10 mouse cellular contexts compared by ENCODE assay signal in genomic region chrX:23363441-23363840, GRCm38 (mm10). TPM values are rescaled to one million over a fixed set of nuclear protein-coding genes. Genes with fewer than 3 reads are reported as not detected.
DNase-seq lines count a peak whose midpoint lies in the region; ATAC-seq lines count a peak whose summit lies in the region.
"Had no signal": no experiment of that assay in that cellular context is flagged by ENCODE, and none has a peak within 500 bp of the region (broad histone marks: within the 10 kb centered on the region; RNA-seq: fewer than 3 reads in every experiment).

No protein-coding gene starts in this region.

- no peak for ATAC-seq in heart, embryonic 11.5 days (replicated peaks; ENCODE audit: insufficient number of reproducible peaks, low FRiP score, low TSS enrichment)
- no peak for ATAC-seq in hindbrain, embryonic 14.5 days (ENCODE audit: low FRiP score)
- no peak for ATAC-seq in midbrain, embryonic 15.5 days (replicated peaks)

- H3K4me1 ChIP-seq in heart, embryonic 11.5 days (ENCODE audit: control insufficient read depth, insufficient read depth, low read length): no peaks in the 10 kb centered on the region
- no peaks in the 10 kb centered on the region for H3K4me1 ChIP-seq in embryonic facial prominence, embryonic 10.5 days
- 0 out of 2 replicates have a peak, but pooled peaks cover 4% of the 10 kb centered on the region for H3K4me1 ChIP-seq in hindbrain, embryonic 14.5 days (replicated peaks; ENCODE audit: control insufficient read depth, insufficient read depth, low read length)
- H3K4me1 ChIP-seq in midbrain, embryonic 15.5 days: peaks cover 4% of the 10 kb centered on the region; the same call in 1 of the 2 replicates

- intact Hi-C loops in heart, postnatal 14 days (cut with DNase I): loop anchor here (5.0 to 10.0 kb wide), 2 partner anchors 109 to 194 kb away; no protein-coding TSS in a partner anchor

- peak overlapping the region; percentile 51 for H3K4me2 ChIP-seq in heart, embryonic 11.5 days
- H3K4me2 ChIP-seq in hindbrain, embryonic 14.5 days (replicated peaks): peak overlapping the region; percentile 59
- H3K4me2 ChIP-seq in midbrain, embryonic 15.5 days: peak overlapping the region; percentile 51

- no peak for DNase-seq in heart, postnatal 14 days
- no peak for DNase-seq in embryonic facial prominence, embryonic 10.5 days (ENCODE audit: low spot score)
- no peak for DNase-seq in hindbrain, embryonic 14.5 days (ENCODE audit: low spot score)
- no peak for DNase-seq in ovary, postnatal 36 days (ENCODE audit: low spot score)
- DNase-seq in urinary bladder, postnatal 25 days (ENCODE audit: low spot score): no peak
- no peak for DNase-seq in layer of hippocampus, adult 9-11 months
- DNase-seq: cerebellum, adult 18-20 months; right cerebral cortex, postnatal 14 days had no signal

- H3K27ac ChIP-seq in heart, embryonic 11.5 days (ENCODE audit: low read depth, low read length): no peak overlapping the region
- no peak overlapping the region for H3K27ac ChIP-seq in embryonic facial prominence, embryonic 10.5 days (replicated peaks)
- no peak overlapping the region for H3K27ac ChIP-seq in hindbrain, embryonic 14.5 days
- no peak overlapping the region for H3K27ac ChIP-seq in midbrain, embryonic 15.5 days

- H3K27me3 ChIP-seq in heart, embryonic 11.5 days (ENCODE audit: control insufficient read depth, insufficient read depth, low read length): no peaks in the 10 kb centered on the region
- H3K27me3 ChIP-seq in embryonic facial prominence, embryonic 10.5 days (replicated peaks; ENCODE audit: low read depth, poor library complexity, severe bottlenecking): no peaks in the 10 kb centered on the region
- no peaks in the 10 kb centered on the region for H3K27me3 ChIP-seq in hindbrain, embryonic 14.5 days (ENCODE audit: control insufficient read depth, insufficient read depth, low read length)
- no peaks in the 10 kb centered on the region for H3K27me3 ChIP-seq in midbrain, embryonic 15.5 days (replicated peaks)

- 62% methylated on average over 6 of the region's 6 CpGs for WGBS in heart, embryonic 11.5 days (ENCODE audit: insufficient replicate concordance)
- 50% methylated on average over 6 of the region's 6 CpGs for WGBS in embryonic facial prominence, embryonic 10.5 days
- WGBS in hindbrain, embryonic 14.5 days: 39% methylated on average over 6 of the region's 6 CpGs
- WGBS in midbrain, embryonic 15.5 days: 38% methylated on average over 6 of the region's 6 CpGs

- H3K9ac ChIP-seq in heart, embryonic 11.5 days (ENCODE audit: low read depth, low read length): no peak overlapping the region
- no peak overlapping the region; the same call in 1 of the 2 replicates for H3K9ac ChIP-seq in hindbrain, embryonic 14.5 days
- no peak overlapping the region for H3K9ac ChIP-seq in midbrain, embryonic 15.5 days

- H3K36me3 ChIP-seq in heart, embryonic 11.5 days (ENCODE audit: control insufficient read depth, insufficient read depth, low read length): no peaks in the 10 kb centered on the region
- H3K36me3 ChIP-seq in embryonic facial prominence, embryonic 10.5 days (replicated peaks): no peaks in the 10 kb centered on the region
- H3K36me3 ChIP-seq in hindbrain, embryonic 14.5 days (replicated peaks; ENCODE audit: control insufficient read depth, insufficient read depth): no peaks in the 10 kb centered on the region
- H3K36me3 ChIP-seq in midbrain, embryonic 15.5 days (replicated peaks): no peaks in the 10 kb centered on the region

- H3K4me3 ChIP-seq in heart, embryonic 11.5 days (ENCODE audit: low read depth, low read length): peak overlapping the region; percentile 56
- H3K4me3 ChIP-seq in embryonic facial prominence, embryonic 10.5 days: peak overlapping the region; percentile 64
- H3K4me3 ChIP-seq in hindbrain, embryonic 14.5 days (replicated peaks; ENCODE audit: low read length): peak overlapping the region; percentile 54
- H3K4me3 ChIP-seq in midbrain, embryonic 15.5 days: peak overlapping the region; percentile 65

- no peaks in the 10 kb centered on the region for H3K9me3 ChIP-seq in heart, embryonic 11.5 days (replicated peaks; ENCODE audit: control insufficient read depth, low read length)
- no peaks in the 10 kb centered on the region for H3K9me3 ChIP-seq in embryonic facial prominence, embryonic 10.5 days
- H3K9me3 ChIP-seq in hindbrain, embryonic 14.5 days (ENCODE audit: control insufficient read depth, low read length): no peaks in the 10 kb centered on the region
- no peaks in the 10 kb centered on the region for H3K9me3 ChIP-seq in midbrain, embryonic 15.5 days

RNA-seq across cellular contexts. Expression of gene Klhl13, which starts 1.4 kb away (rescaled TPM):
- 82.4 and 93.5 TPM in 2 replicates for polyA plus RNA-seq in heart, embryonic 11.5 days (2014; fragmentation: Nextera tagmentation; extraction: Ambion mirVana)
- 10 to 100 TPM; 18.4 to 23.3 TPM for total RNA-seq in heart, postnatal 14 days (2021)
- polyA plus RNA-seq in embryonic facial prominence, embryonic 10.5 days (2016; fragmentation: Nextera tagmentation; extraction: Ambion mirVana): 49.5 and 54.8 TPM in 2 replicates
- polyA plus RNA-seq in hindbrain, embryonic 14.5 days (2014; fragmentation: Nextera tagmentation; extraction: Ambion mirVana): 134 and 161 TPM in 2 replicates
- polyA plus RNA-seq in midbrain, embryonic 15.5 days (2015; fragmentation: Nextera tagmentation; extraction: Ambion mirVana): 169 and 179 TPM in 2 replicates
